ENCODE assay signal across 12 mouse cellular contexts in genomic region chr11:23856054-23856722, GRCm38 (mm10). TPM values are rescaled to one million over a fixed set of nuclear protein-coding genes. Genes with fewer than 3 reads are reported as not detected.
DNase-seq lines count a peak whose midpoint lies in the region; ATAC-seq and TF ChIP-seq lines count a peak whose summit lies in the region.
"Had no signal": no experiment of that assay in that cellular context is flagged by ENCODE, and none has a peak within 500 bp of the region (broad histone marks: within the 10 kb centered on the region; RNA-seq: fewer than 3 reads in every experiment).

No protein-coding gene starts in this region.

- H3K4me2 ChIP-seq in lung, postnatal 0 days (replicated peaks; ENCODE audit: low read depth, low read length): no peak overlapping the region
- H3K4me2 ChIP-seq in intestine, postnatal 0 days (replicated peaks; ENCODE audit: low read depth): no peak overlapping the region
- no peak overlapping the region for H3K4me2 ChIP-seq in kidney, embryonic 16.5 days (replicated peaks; ENCODE audit: low read depth, low read length)
- H3K4me2 ChIP-seq: heart, embryonic 15.5 days; limb, embryonic 15.5 days had no signal

- H3K27me3 ChIP-seq in lung, postnatal 0 days (replicated peaks; ENCODE audit: insufficient read depth, low read length): no peaks in the 10 kb centered on the region
- no peaks in the 10 kb centered on the region for H3K27me3 ChIP-seq in intestine, postnatal 0 days (replicated peaks; ENCODE audit: control insufficient read depth, insufficient read depth, low read length)
- no peaks in the 10 kb centered on the region for H3K27me3 ChIP-seq in kidney, embryonic 16.5 days (ENCODE audit: insufficient read depth, low read length)
- H3K27me3 ChIP-seq: heart, embryonic 15.5 days; limb, embryonic 15.5 days had no signal

- 64% methylated on average over 7 of the region's 7 CpGs for WGBS in lung, postnatal 0 days
- WGBS in intestine, postnatal 0 days: 39% methylated on average over 7 of the region's 7 CpGs
- 84% methylated on average over 7 of the region's 7 CpGs for WGBS in kidney, embryonic 16.5 days

- no peak overlapping the region for H3K9ac ChIP-seq in lung, postnatal 0 days (replicated peaks; ENCODE audit: low read depth)
- H3K9ac ChIP-seq in intestine, postnatal 0 days (ENCODE audit: low read depth, low read length): no peak overlapping the region
- H3K9ac ChIP-seq in kidney, embryonic 16.5 days (replicated peaks; ENCODE audit: low read length): no peak overlapping the region
- H3K9ac ChIP-seq: heart, embryonic 15.5 days; limb, embryonic 15.5 days had no signal

- DNase-seq in lung, postnatal 0 days (ENCODE audit: low spot score): peak; percentile 13
- no peak for DNase-seq in lung, postnatal 10 days
- DNase-seq in T-cell, adult 2 months (ENCODE audit: low spot score): peak; percentile 44
- peak; percentile 50 to 65 for DNase-seq in thymus, postnatal 10 days (ENCODE audit: low spot score in 2 of 2)
- no peak for DNase-seq in layer of hippocampus, postnatal 14 days (ENCODE audit: low spot score in 2 of 2)
- no peak for DNase-seq in urinary bladder, postnatal 10 days (ENCODE audit: low spot score)

- TF ChIP-seq CTCF in lung, postnatal 0 days (IDR thresholded peaks at IDR 0.05): no peak
- TF ChIP-seq CTCF in intestine, postnatal 0 days (IDR thresholded peaks at IDR 0.05; ENCODE audit: low read depth): no peak

- TF ChIP-seq EP300 in lung, postnatal 0 days (IDR thresholded peaks at IDR 0.05): no peak

- no peak overlapping the region for H3K27ac ChIP-seq in lung, postnatal 0 days (ENCODE audit: low read length)
- H3K27ac ChIP-seq in intestine, postnatal 0 days (ENCODE audit: low read depth, low read length): no peak overlapping the region
- H3K27ac ChIP-seq in kidney, embryonic 16.5 days (ENCODE audit: low read length): no peak overlapping the region
- H3K27ac ChIP-seq: heart, embryonic 15.5 days; hindbrain, postnatal 0 days; limb, embryonic 15.5 days had no signal

- no peaks in the 10 kb centered on the region for H3K9me3 ChIP-seq in lung, postnatal 0 days (ENCODE audit: low read length)
- no peaks in the 10 kb centered on the region for H3K9me3 ChIP-seq in intestine, postnatal 0 days (ENCODE audit: control insufficient read depth)
- no peaks in the 10 kb centered on the region for H3K9me3 ChIP-seq in kidney, embryonic 16.5 days (ENCODE audit: low read length)
- H3K9me3 ChIP-seq: heart, embryonic 15.5 days; limb, embryonic 15.5 days; megakaryocyte, embryonic 14.5 days had no signal

- peaks cover 11% of the 10 kb centered on the region; the same call in 1 of the 2 replicates for H3K36me3 ChIP-seq in lung, postnatal 0 days (ENCODE audit: insufficient read depth, low read length)
- H3K36me3 ChIP-seq in intestine, postnatal 0 days (ENCODE audit: control insufficient read depth, insufficient read depth): peaks cover 25% of the 10 kb centered on the region
- H3K36me3 ChIP-seq in kidney, embryonic 16.5 days (ENCODE audit: insufficient read depth, low read length): peaks cover 32% of the 10 kb centered on the region

- no peak for ATAC-seq in lung, postnatal 0 days
- peak; percentile 78 for ATAC-seq in intestine, postnatal 0 days
- ATAC-seq in kidney, embryonic 16.5 days (ENCODE audit: low FRiP score, low TSS enrichment): no peak

- no peak overlapping the region for H3K4me3 ChIP-seq in lung, postnatal 0 days (ENCODE audit: low read depth, low read length)
- H3K4me3 ChIP-seq in intestine, postnatal 0 days (ENCODE audit: low read depth, low read length): no peak overlapping the region
- no peak overlapping the region for H3K4me3 ChIP-seq in kidney, embryonic 16.5 days (ENCODE audit: low read length)
- H3K4me3 ChIP-seq: heart, embryonic 15.5 days; limb, embryonic 15.5 days; megakaryocyte, embryonic 14.5 days had no signal

- H3K4me1 ChIP-seq in lung, postnatal 0 days (ENCODE audit: insufficient read depth, low read depth, low read length): no peaks in the 10 kb centered on the region
- H3K4me1 ChIP-seq in intestine, postnatal 0 days (replicated peaks; ENCODE audit: control insufficient read depth, insufficient read depth, low read length): 0 out of 2 replicates have a peak, but pooled peaks cover 2% of the 10 kb centered on the region
- no peaks in the 10 kb centered on the region for H3K4me1 ChIP-seq in kidney, embryonic 16.5 days (ENCODE audit: insufficient read depth, low read length)
- H3K4me1 ChIP-seq: heart, embryonic 15.5 days; limb, embryonic 15.5 days had no signal

RNA-seq across cellular contexts. Expression of gene Papolg, which starts 38.9 kb away (rescaled TPM):
- polyA plus RNA-seq in lung, postnatal 0 days (2015; fragmentation: Nextera tagmentation; extraction: Ambion mirVana): 7.3 and 7.4 TPM in 2 replicates
- polyA plus RNA-seq in intestine, postnatal 0 days (2015; fragmentation: Nextera tagmentation; extraction: Ambion mirVana): 4.0 and 4.5 TPM in 2 replicates
- polyA plus RNA-seq in kidney, embryonic 16.5 days (2015; fragmentation: Nextera tagmentation; extraction: Ambion mirVana): 12.9 and 13.2 TPM in 2 replicates
- 10 to 100 TPM; 18.4 to 19.0 TPM for total RNA-seq in layer of hippocampus, postnatal 14 days (2021)

Comparison
In these comparisons a context has a peak if more than half of its experiments do, and no peak if none do; other contexts are left out.
1. DNase-seq: peak in lung, postnatal 0 days (single experiment), T-cell, adult 2 months (single experiment) and thymus, postnatal 10 days (2 of 2); none in lung, postnatal 10 days (single experiment), layer of hippocampus, postnatal 14 days (0 of 2) and urinary bladder, postnatal 10 days (single experiment).